Comparison of ENCODE assay signal across 8 mouse cellular contexts in genomic region chr13:119631482-119632155, GRCm38 (mm10). TPM values are rescaled to one million over a fixed set of nuclear protein-coding genes. Genes with fewer than 3 reads are reported as not detected.
DNase-seq lines count a peak whose midpoint lies in the region; ATAC-seq lines count a peak whose summit lies in the region.

No protein-coding gene starts in this region.

- intact Hi-C loops in gastrocnemius, postnatal 14 days (cut with DNase I; ENCODE audit: low total_unique reads): no loop called here

- peak; percentile 88 for DNase-seq in adrenal gland, postnatal 10 days
- peak; percentile 96 for DNase-seq in embryo, embryonic 11 days
- peak; percentile 87 for DNase-seq in gastrocnemius, postnatal 14 days
- DNase-seq in induced T-regulatory cell, adult 2 months (ENCODE audit: low read depth): peak; percentile 91
- DNase-seq in left cerebral cortex, adult 8-10 months (ENCODE audit: low spot score in 2 of 2): peak; percentile 53 to 84
- DNase-seq in right cerebral cortex, adult 18-20 months: peak; percentile 89
- peak; percentile 33 for DNase-seq in urinary bladder, postnatal 10 days (ENCODE audit: low spot score)

- peak; percentile 100 for ATAC-seq in megakaryocyte, adult 5-6 weeks (ENCODE audit: poor library complexity, severe bottlenecking)

RNA-seq across cellular contexts. Expression of gene Ccl28, which starts 8.0 kb away (rescaled TPM):
- under 1 TPM; 0.27 to 0.61 TPM for total RNA-seq in adrenal gland, postnatal 10 days (2021)
- under 1 TPM; 0.16 to 0.27 TPM for total RNA-seq in gastrocnemius, postnatal 14 days (2021)
- 1 to 10 TPM; 1.1 to 1.7 (median 1.3) TPM for total RNA-seq in left cerebral cortex, adult 8-10 months (2022)
- total RNA-seq in megakaryocyte, adult 5-6 weeks (2015): not detected in 2 replicates
- not detected in 2 replicates for total RNA-seq in megakaryocyte, adult 5-6 weeks (2017)

RNA-seq across cellular contexts. Expression of gene Hmgcs1, which starts 58.6 kb away (rescaled TPM):
- 100 to 1,000 TPM; 219 to 270 TPM for total RNA-seq in adrenal gland, postnatal 10 days (2021)
- 10 to 100 TPM; 32.3 to 49.3 TPM for total RNA-seq in gastrocnemius, postnatal 14 days (2021)
- 100 to 1,000 TPM; 247 to 305 (median 289) TPM for total RNA-seq in left cerebral cortex, adult 8-10 months (2022)
- 27.6 and 29.7 TPM in 2 replicates for total RNA-seq in megakaryocyte, adult 5-6 weeks (2015)
- total RNA-seq in megakaryocyte, adult 5-6 weeks (2017): 36.9 and 40.8 TPM in 2 replicates

Comparison
In these comparisons a context has a peak if more than half of its experiments do, and no peak if none do; other contexts are left out.
1. Peak in every context shown above with its lines: DNase-seq and ATAC-seq.
2. DNase-seq: peak in every context shown above with its lines; median percentile 96 in embryo, embryonic 11 days; 91 in induced T-regulatory cell, adult 2 months; 89 in right cerebral cortex, adult 18-20 months; 88 in adrenal gland, postnatal 10 days; 87 in gastrocnemius, postnatal 14 days; 68 in left cerebral cortex, adult 8-10 months; 33 in urinary bladder, postnatal 10 days.
3. RNA of gene Hmgcs1, which starts 58.6 kb away (total RNA-seq): 247 to 305 TPM in left cerebral cortex, adult 8-10 months and 219 to 270 TPM in adrenal gland, postnatal 10 days; 32.3 to 49.3 TPM in gastrocnemius, postnatal 14 days and 27.6 to 40.8 TPM in megakaryocyte, adult 5-6 weeks; every median in the first group is over 4 times any median in the second.